Mouse (Mus musculus): ENCODE data around the gene Myo5c. TPM values are rescaled to one million over a fixed set of nuclear protein-coding genes. Genes with fewer than 3 reads are reported as not detected.

Gene Myo5c
- total and polyA plus RNA-seq, 2 experiments from 2014 or later = 0.26 to 0.30 TPM

DNA sequence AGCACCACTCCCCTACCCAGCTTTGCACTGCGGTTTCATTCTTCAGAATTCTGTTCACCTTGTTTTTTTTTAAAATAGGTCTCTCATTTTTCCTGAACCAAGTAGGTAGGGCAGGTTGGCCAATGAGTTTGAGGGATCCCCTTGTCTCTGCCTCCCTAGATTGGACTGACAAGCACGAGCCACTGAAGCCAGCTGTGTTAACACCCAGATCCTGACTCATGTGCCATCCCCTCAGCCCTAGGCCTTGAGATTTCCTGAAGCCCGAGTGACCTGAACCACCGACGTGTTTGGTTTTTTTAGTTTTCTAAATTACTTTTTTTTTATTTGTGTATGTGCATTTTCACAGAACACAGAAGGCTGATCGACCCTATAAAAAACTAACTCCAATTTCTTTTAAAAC, 85.0 kb downstream of the Myo5c start:
- TF ChIP-seq CTCF (IDR thresholded peaks at IDR 0.05; ENCODE audit: low read depth) = no peak
- WGBS = 92% methylated on average over 6 of the region's 6 CpGs
- no peak for DNase-seq (ENCODE audit: low spot score)
- no peaks in the 10 kb centered on the region for H3K27me3 ChIP-seq (ENCODE audit: insufficient read depth, low read length)
- H3K9ac ChIP-seq (replicated peaks; ENCODE audit: low read length) = no peak overlapping the region
- no peaks in the 10 kb centered on the region; the same call in 1 of the 2 replicates for H3K36me3 ChIP-seq (ENCODE audit: insufficient read depth, low read length)
- no peak for ATAC-seq
- H3K9me3 ChIP-seq (ENCODE audit: low read length) = no peaks in the 10 kb centered on the region
- H3K4me2 ChIP-seq (ENCODE audit: low read depth, low read length) = no peak overlapping the region
- H3K27ac ChIP-seq = no peak overlapping the region
- peaks cover 8% of the 10 kb centered on the region; the same call in 1 of the 2 replicates for H3K4me1 ChIP-seq (ENCODE audit: insufficient read depth, low read length)
- H3K4me3 ChIP-seq (ENCODE audit: low read length) = no peak overlapping the region

- H3K27ac ChIP-seq = no peak overlapping the region
- H3K4me2 ChIP-seq (ENCODE audit: low read depth, low read length) = no peak overlapping the region
- 89% methylated on average over 2 of the region's 2 CpGs for WGBS
- peaks cover 8% of the 10 kb centered on the region; the same call in 1 of the 2 replicates for H3K4me1 ChIP-seq (ENCODE audit: insufficient read depth, low read length)
- DNase-seq (ENCODE audit: low spot score) (no peak), ATAC-seq (no peak)
- no peaks in the 10 kb centered on the region; the same call in 1 of the 2 replicates for H3K36me3 ChIP-seq (ENCODE audit: insufficient read depth, low read length)
- TF ChIP-seq CTCF (IDR thresholded peaks at IDR 0.05; ENCODE audit: low read depth) = no peak
- no peak overlapping the region for H3K9ac ChIP-seq (replicated peaks; ENCODE audit: low read length)
- no peak overlapping the region for H3K4me3 ChIP-seq (ENCODE audit: low read length)
- no peaks in the 10 kb centered on the region for H3K27me3 ChIP-seq (ENCODE audit: insufficient read depth, low read length)
- no peaks in the 10 kb centered on the region for H3K9me3 ChIP-seq (ENCODE audit: low read length)
Observed at GRCm38 (mm10) chr9:75318196-75318595, 86.4 kb downstream of the Myo5c start.

GRCm38 (mm10) chr9:75319365-75319764, 87.5 kb downstream of the Myo5c start:
- no peaks in the 10 kb centered on the region for H3K27me3 ChIP-seq (ENCODE audit: insufficient read depth, low read length)
- no peak overlapping the region for H3K4me3 ChIP-seq (ENCODE audit: low read length)
- WGBS = 76% methylated on average over 3 of the region's 3 CpGs
- H3K4me1 ChIP-seq (ENCODE audit: insufficient read depth, low read length) = peaks cover 8% of the 10 kb centered on the region; the same call in 1 of the 2 replicates
- no peak overlapping the region for H3K9ac ChIP-seq (replicated peaks; ENCODE audit: low read length)
- no peak overlapping the region; the same call in 1 of the 2 replicates for H3K27ac ChIP-seq
- ATAC-seq (no peak), DNase-seq (ENCODE audit: low spot score) (peak; percentile 47)
- no peaks in the 10 kb centered on the region for H3K9me3 ChIP-seq (ENCODE audit: low read length)
- H3K4me2 ChIP-seq (ENCODE audit: low read depth, low read length) = no peak overlapping the region
- peak; percentile 56 for TF ChIP-seq CTCF (IDR thresholded peaks at IDR 0.05; ENCODE audit: low read depth)
- H3K36me3 ChIP-seq (ENCODE audit: insufficient read depth, low read length) = no peaks in the 10 kb centered on the region; the same call in 1 of the 2 replicates

DNA sequence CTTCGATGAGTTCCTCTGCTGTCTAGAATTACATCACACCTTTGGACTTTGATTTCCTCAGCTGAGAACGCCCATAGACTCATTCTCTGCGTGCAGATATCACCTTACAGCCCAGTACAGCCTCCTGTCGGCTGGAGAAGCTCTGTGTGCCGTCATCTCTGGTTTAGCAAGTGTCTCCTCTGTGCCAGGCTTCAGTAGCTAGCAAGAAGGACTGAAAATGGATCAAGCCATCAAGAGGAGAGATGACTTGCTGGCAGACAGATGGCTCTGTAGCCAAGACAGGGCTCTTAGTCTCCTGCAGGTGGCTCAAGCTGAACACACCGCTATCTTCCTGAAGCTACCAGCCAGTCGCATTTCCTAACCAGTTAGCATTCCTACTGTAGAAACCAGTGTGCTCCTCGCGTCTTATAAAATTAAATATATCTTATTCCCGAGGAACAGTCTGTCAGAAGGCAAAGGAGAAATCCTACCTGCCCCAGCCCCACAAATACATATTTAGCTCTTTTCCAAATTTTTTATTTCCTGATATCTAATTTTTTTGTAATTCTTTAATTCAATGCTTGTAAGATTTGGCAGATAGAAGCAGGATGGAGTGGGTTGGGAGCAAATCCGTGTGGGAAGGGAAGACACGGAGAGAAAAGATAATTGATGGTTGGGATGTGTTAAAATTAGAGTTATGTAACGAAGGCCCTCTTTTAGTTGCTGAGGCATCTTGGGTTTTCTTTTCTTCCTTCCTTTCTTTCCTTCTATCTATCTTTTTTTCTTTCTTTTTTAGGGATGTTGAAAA, 90.5 kb downstream of the Myo5c start:
- Histone ChIP-seq H3K4me2 (ENCODE audit: low read depth, low read length) (no peak overlapping the region), H3K27ac (0 out of 2 replicates have a peak overlapping the region, but pooled peaks have one; percentile 1), H3K4me1 (ENCODE audit: insufficient read depth, low read length) (no peaks in the 10 kb centered on the region), H3K27me3 (ENCODE audit: insufficient read depth, low read length) (no peaks in the 10 kb centered on the region), H3K36me3 (ENCODE audit: insufficient read depth, low read length) (no peaks in the 10 kb centered on the region; the same call in 1 of the 2 replicates), H3K9me3 (ENCODE audit: low read length) (no peaks in the 10 kb centered on the region), H3K9ac (replicated peaks; ENCODE audit: low read length) (no peak overlapping the region), H3K4me3 (ENCODE audit: low read length) (no peak overlapping the region)
- ATAC-seq (no peak), DNase-seq (ENCODE audit: low spot score) (no peak)
- 75% methylated on average over 13 of the region's 13 CpGs for WGBS
- no peak; the same call in 1 of the 2 replicates for TF ChIP-seq CTCF (IDR thresholded peaks at IDR 0.05; ENCODE audit: low read depth)

- Histone ChIP-seq H3K27me3 (ENCODE audit: insufficient read depth, low read length) (no peaks in the 10 kb centered on the region), H3K4me2 (ENCODE audit: low read depth, low read length) (no peak overlapping the region), H3K27ac (no peak overlapping the region), H3K4me1 (ENCODE audit: insufficient read depth, low read length) (no peaks in the 10 kb centered on the region), H3K4me3 (ENCODE audit: low read length) (no peak overlapping the region), H3K36me3 (ENCODE audit: insufficient read depth, low read length) (peaks cover 9% of the 10 kb centered on the region; the same call in 1 of the 2 replicates), H3K9me3 (ENCODE audit: low read length) (no peaks in the 10 kb centered on the region), H3K9ac (replicated peaks; ENCODE audit: low read length) (no peak overlapping the region)
- 93% methylated on average over 3 of the region's 3 CpGs for WGBS
- ATAC-seq (no peak), DNase-seq (ENCODE audit: low spot score) (no peak)
- no peak for TF ChIP-seq CTCF (IDR thresholded peaks at IDR 0.05; ENCODE audit: low read depth)
Observed at GRCm38 (mm10) chr9:75328047-75328446, 96.2 kb downstream of the Myo5c start.

GRCm38 (mm10) chr9:75330821-75331220, 99.0 kb downstream of the Myo5c start:
- Histone ChIP-seq H3K9ac (replicated peaks; ENCODE audit: low read length) (no peak overlapping the region), H3K9me3 (ENCODE audit: low read length) (no peaks in the 10 kb centered on the region), H3K27ac (no peak overlapping the region), H3K4me3 (ENCODE audit: low read length) (no peak overlapping the region), H3K27me3 (ENCODE audit: insufficient read depth, low read length) (no peaks in the 10 kb centered on the region), H3K4me2 (ENCODE audit: low read depth, low read length) (no peak overlapping the region), H3K4me1 (ENCODE audit: insufficient read depth, low read length) (no peaks in the 10 kb centered on the region), H3K36me3 (ENCODE audit: insufficient read depth, low read length) (peaks cover 30% of the 10 kb centered on the region)
- TF ChIP-seq CTCF (IDR thresholded peaks at IDR 0.05; ENCODE audit: low read depth) = no peak
- 85% methylated on average over 8 of the region's 8 CpGs for WGBS
- DNase-seq (ENCODE audit: low spot score) (no peak), ATAC-seq (no peak)

- Histone ChIP-seq H3K36me3 (ENCODE audit: insufficient read depth, low read length) (peaks cover 60% of the 10 kb centered on the region), H3K9me3 (ENCODE audit: low read length) (no peaks in the 10 kb centered on the region), H3K4me2 (ENCODE audit: low read depth, low read length) (no peak overlapping the region), H3K27me3 (ENCODE audit: insufficient read depth, low read length) (no peaks in the 10 kb centered on the region), H3K4me1 (ENCODE audit: insufficient read depth, low read length) (no peaks in the 10 kb centered on the region), H3K27ac (no peak overlapping the region), H3K4me3 (ENCODE audit: low read length) (no peak overlapping the region), H3K9ac (replicated peaks; ENCODE audit: low read length) (no peak overlapping the region)
- ATAC-seq (no peak), DNase-seq (ENCODE audit: low spot score) (no peak)
- 85% methylated on average over 4 of the region's 4 CpGs for WGBS
- TF ChIP-seq CTCF (IDR thresholded peaks at IDR 0.05; ENCODE audit: low read depth) = no peak
Observed at GRCm38 (mm10) chr9:75334440-75334839, 102.6 kb downstream of the Myo5c start.
